Mouse (Mus musculus): ENCODE results near the gene Atf6b.
A peak's percentile ranks its signal among the peaks of the same experiment; 100 is the strongest.

The Atf6b gene

GRCm38 (mm10) chr17:34664472-34664871 is 17.5 kb downstream of the Atf6b start:
- no peak for DNase-seq (ENCODE audit: low spot score in 2 of 2)

DNA sequence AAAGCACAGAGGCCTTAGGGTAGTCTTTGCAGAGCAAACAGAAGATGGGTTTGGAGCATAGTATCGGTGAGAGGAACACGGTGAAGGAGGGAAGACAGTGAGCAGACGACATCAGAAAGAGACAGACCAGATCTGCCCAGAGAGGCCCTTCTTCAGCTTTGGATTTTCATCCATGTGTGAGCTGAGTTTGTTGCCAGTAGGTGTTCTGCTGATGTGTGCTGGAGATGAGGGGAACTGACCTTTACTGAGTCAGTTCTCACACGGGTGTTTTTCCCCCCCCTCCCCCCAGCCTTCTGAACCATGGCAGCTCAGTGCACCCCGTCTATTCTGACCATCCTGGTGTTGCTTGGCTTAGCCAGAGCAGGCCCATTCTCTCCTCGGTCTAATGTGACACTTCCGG is 23.3 kb downstream of the Atf6b start, which contains the start of gene Tnxb:
Gene Tnxb (plus strand): TSS at position 301 of the 400 bp plus-strand sequence.
- DNase-seq (ENCODE audit: low spot score in 2 of 2), result no peak

GRCm38 (mm10) chr17:34671151-34672066 is 24.5 kb downstream of the Atf6b start:
- DNase-seq (ENCODE audit: low spot score in 2 of 2), result no peak

- DNase-seq (ENCODE audit: low spot score in 2 of 2), result no peak
Measured at GRCm38 (mm10) chr17:34672246-34672792, 25.4 kb downstream of the Atf6b start.

DNA sequence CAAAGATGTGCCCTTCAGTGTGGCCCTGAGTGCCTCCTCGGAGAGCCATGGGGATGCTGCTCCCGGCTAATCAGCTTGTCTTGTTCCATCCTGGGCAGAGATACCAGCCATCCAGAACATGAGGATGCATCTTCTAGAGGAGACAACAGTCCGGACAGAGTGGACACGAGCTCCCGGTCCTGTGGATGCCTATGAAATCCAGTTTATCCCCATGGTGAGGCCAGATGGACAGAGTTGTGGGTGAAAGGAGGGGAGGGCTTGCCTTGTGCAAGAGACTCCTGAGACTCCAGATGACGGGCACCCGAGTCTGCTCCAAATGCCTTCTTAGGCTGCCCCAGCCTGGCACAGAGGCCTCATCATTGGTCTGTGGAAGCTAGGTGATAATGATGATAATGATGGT is 26.2 kb downstream of the Atf6b start:
- DNase-seq (ENCODE audit: low spot score in 2 of 2), result no peak

- DNase-seq (ENCODE audit: low spot score in 2 of 2), result no peak
Measured at GRCm38 (mm10) chr17:34674524-34675204, 27.7 kb downstream of the Atf6b start.

- no peak for DNase-seq (ENCODE audit: low spot score in 2 of 2)
Measured at GRCm38 (mm10) chr17:34675205-34676092, 28.5 kb downstream of the Atf6b start.

DNA sequence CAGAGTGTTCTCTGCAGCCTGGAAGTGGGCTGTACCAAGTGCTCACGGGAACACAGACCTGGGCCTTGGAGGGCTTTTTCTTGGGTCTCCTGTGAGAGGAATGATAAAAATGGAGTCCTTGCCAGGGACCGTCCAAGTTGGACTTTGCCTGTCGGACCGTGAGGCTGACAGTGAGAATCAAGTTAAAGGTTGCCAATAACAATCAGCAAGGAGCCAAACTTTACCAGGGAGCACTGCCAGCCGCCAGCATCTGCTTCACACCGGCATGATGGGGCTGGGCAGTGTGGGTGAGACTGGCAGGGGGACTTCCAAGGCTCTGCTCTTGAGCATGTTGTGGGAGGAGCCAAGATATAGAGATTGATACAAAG is 29.1 kb downstream of the Atf6b start:
- DNase-seq (ENCODE audit: low spot score in 2 of 2), result no peak

- DNase-seq (ENCODE audit: low spot score in 2 of 2), result no peak
Measured at GRCm38 (mm10) chr17:34676671-34677070, 29.7 kb downstream of the Atf6b start.

DNA sequence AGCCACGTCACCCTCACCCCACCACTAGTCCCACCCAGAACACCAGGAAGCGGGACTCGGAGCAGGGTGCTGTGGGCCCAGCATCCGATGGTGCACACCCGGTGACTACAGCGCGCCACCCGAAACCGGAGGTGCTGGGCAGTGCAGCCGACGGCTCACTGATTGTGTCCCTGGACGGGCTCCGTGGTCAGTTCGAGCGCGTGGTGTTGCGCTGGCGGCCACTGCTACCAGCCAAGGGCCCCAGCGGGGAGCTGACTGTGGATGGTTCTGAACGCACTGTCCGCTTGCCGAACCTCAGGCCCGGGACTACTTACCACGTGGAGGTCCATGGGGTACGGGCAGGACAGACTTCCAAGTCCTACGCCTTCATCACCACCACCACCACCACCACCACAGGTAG is 33.2 kb downstream of the Atf6b start:
- DNase-seq (ENCODE audit: low spot score in 2 of 2), result no peak

DNA sequence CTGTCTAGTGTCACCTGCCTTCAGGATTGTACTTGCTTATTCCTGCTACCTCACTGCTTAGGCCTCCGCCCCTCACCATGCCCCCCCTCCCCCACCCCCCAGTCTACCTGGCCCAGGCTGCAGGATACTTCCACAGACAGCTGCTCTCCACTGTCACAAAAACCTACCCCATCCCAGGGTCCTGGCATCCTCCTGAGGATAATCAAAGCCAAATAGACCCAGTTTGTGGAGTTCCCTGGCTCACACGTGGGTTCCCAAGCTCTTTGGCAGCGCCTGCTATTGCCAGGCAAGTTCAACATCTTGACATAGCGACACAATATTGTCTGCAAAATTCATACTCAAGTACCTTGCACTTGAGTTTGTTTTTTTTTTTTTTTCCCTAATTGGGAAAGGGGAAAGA is 33.7 kb downstream of the Atf6b start:
- no peak for DNase-seq (ENCODE audit: low spot score in 2 of 2)

- no peak for DNase-seq (ENCODE audit: low spot score in 2 of 2)
Measured at GRCm38 (mm10) chr17:34681132-34681571, 34.2 kb downstream of the Atf6b start.

DNA sequence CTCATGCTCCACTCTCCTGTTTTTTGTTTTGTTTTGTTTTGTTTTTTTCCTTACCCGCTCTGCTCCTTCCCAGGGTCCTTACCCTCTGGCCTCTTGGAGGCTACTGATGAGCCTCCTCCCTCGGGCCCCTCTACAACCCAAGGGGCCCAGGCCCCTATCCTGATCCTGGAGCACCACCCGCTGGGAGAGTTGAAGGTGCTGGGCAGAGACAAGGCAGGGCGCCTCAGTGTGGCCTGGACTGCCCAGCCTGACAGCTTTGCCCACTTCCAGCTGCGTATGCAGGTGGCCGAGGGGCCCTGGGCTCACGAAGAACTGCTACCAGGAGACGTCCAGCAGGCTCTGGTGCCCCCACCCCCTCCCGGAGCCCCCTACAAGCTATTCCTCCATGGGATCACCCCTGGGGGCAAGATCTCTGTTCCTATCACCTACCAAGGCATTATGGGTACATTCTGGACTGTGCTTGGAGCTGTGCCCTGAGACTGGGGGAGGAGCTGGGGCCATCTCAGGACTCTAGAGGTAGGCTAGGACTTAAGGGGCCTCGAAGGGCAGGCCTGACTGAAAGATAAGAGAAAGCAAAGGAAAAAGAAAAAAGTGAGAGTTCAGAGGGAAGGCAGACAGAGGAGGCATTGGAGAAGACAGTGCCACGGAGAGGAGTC is 35.1 kb downstream of the Atf6b start:
- DNase-seq (ENCODE audit: low spot score in 2 of 2), result no peak

DNA sequence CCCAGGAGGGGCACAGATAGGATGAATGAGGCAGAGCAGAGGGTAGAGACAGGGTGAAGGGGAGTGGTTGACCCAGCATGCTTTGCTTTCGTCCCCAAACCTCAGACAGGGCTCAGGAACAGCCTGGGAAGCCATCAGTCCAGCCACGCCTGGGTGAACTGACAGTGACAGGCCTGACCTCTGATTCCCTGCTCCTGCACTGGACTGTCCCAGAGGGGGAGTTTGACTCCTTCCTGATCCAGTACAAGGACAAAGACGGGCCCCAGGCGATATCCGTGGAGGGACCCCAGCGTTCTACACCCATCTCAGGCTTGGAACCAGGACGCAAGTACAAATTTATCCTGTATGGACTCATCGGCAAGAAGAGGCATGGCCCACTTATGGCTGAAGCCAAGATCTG is 36.2 kb downstream of the Atf6b start:
- no peak for DNase-seq (ENCODE audit: low spot score in 2 of 2)

GRCm38 (mm10) chr17:34683686-34684220 is 36.8 kb downstream of the Atf6b start:
- DNase-seq (ENCODE audit: low spot score in 2 of 2), result no peak

DNA sequence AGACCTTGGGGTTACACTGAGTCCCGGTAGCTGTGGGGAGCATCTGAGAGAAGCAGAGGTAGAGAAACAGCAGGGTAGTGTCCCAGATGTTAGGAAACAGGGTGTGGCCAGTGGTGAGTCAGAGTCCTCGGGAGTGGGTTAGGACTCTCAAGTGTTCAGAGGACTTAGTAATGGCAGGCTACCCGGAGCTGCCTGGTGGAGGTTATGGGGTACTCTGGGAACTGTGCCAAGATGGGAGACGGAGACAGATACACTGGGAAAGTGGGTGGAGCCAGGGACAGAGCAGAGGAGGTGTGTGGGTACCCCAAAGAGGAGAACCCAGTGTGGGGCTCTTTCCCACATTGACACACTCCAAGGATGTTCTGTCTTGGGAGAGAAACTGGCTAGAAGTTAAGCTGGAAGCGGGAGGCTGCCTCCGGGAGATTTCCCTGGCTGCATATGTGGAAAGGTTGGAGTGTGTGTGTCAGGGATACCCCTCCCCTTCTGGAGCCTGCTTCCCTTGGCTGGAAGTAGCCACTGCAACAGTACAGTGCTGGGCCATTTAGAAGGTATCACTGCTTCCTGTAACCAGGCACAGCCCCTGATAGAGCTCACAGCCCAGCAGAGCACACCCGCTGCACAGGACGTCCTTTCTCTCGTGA is 37.4 kb downstream of the Atf6b start:
- DNase-seq (ENCODE audit: low spot score in 2 of 2), result no peak

GRCm38 (mm10) chr17:34685120-34686110 is 38.5 kb downstream of the Atf6b start:
- no peak for DNase-seq (ENCODE audit: low spot score in 2 of 2)

DNA sequence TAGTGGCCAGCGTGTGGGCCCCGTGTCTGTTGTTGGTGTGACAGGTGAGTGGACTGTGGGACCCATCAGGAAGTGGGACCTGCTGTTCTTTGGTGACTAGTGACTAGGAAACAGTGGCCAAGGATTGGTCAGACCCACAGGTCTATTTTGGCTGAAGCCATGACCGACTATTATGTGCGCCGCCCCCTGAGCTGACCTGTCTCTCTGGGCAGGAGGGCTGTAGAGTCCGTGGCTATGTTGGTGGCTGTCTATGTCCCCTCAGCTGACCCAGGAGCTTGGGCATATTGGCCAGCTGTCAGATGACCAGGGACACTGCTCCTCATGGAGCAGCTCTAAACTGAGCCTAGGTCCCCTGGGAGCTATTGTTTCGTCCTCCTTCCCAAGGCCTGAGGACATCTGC is 41.9 kb downstream of the Atf6b start:
- DNase-seq (ENCODE audit: low spot score in 2 of 2), result no peak

DNA sequence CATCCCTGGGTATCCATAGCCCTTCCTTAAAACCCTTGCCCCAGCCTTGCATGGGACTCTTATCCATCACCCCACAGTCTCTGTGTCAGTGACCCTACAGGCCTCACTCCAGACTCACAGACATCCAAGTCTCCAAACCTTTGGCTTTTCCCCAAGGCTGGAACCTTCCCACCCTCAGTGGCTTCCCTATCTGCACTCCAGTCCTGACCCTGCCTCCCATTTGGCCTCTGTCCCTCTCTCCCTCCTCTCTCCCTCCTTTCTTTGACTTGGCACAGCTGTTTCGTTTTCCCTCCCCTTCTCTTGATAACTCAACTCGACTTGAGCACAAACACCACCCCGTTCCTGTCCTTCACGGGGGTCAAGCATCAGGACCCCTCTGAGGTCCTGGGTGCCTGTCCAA is 43.5 kb downstream of the Atf6b start:
- peak in 1 of 2 experiments; percentile 18 for DNase-seq (ENCODE audit: low spot score in 2 of 2)

Data from spleen, postnatal 36 days (tissue).